Mouse (Mus musculus): ENCODE data around the gene Pkd1l3. TPM values are rescaled to one million over a fixed set of nuclear protein-coding genes. Genes with fewer than 3 reads are reported as not detected.

The Pkd1l3 gene
- polyA plus RNA-seq, 1 experiment from 2014 or later: 0.11 TPM

DNA sequence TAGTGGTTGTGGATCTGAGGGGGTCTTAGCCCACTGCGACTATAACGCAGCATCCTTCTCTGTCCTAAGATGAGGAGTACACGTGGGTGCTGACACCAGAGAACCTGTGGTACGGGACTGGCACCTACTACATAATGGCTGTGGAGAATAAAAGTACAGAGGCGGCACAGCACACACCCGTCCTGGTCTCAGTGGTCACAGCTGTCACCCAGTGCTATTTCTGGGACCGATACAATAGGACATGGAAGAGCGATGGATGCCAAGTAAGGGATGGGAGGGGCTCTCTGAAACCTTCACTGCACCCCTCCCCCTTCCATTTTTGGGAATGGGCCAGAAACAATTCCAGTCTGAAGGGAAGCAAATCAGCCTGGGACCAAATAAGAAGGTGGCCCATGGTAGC is 20.8 kb downstream of the Pkd1l3 start:
- H3K4me2 ChIP-seq (replicated peaks): no peak overlapping the region
- H3K27me3 ChIP-seq: no peaks in the 10 kb centered on the region
- H3K27ac ChIP-seq (replicated peaks): no peak overlapping the region
- 88% methylated on average over 8 of the region's 8 CpGs for WGBS
- H3K9me3 ChIP-seq (replicated peaks): no peaks in the 10 kb centered on the region
- H3K4me3 ChIP-seq (replicated peaks): no peak overlapping the region
- H3K36me3 ChIP-seq: no peaks in the 10 kb centered on the region
- no peaks in the 10 kb centered on the region for H3K4me1 ChIP-seq
- no peak overlapping the region for H3K9ac ChIP-seq
- no peak for ATAC-seq (ENCODE audit: insufficient number of reproducible peaks, low FRiP score, low TSS enrichment, low read depth)

DNA sequence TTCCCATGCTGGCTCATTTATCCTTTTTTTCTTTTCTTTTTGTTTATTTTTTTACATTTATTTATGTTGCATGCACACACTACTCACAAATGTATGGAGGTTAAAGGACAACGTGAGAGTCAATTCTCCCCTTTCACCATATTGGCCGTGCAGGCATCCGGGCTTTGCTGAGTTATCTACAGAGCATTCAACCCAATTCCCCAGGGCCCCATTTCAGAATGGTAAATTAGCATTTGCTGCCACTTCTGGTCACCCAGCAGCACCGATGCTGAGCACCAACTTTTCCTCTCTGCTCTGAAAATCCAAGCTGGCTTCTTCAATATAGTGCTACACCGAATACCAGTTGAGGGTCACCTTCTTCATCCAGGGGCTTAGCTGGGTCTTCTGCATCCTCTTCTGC is 24.5 kb downstream of the Pkd1l3 start:
- no peaks in the 10 kb centered on the region for H3K9me3 ChIP-seq (replicated peaks)
- H3K27me3 ChIP-seq: no peaks in the 10 kb centered on the region; the same call in 1 of the 2 replicates
- H3K4me2 ChIP-seq (replicated peaks): no peak overlapping the region
- no peaks in the 10 kb centered on the region for H3K36me3 ChIP-seq
- ATAC-seq (ENCODE audit: insufficient number of reproducible peaks, low FRiP score, low TSS enrichment, low read depth): no peak
- no peaks in the 10 kb centered on the region for H3K4me1 ChIP-seq
- H3K9ac ChIP-seq: no peak overlapping the region
- H3K4me3 ChIP-seq (replicated peaks): no peak overlapping the region
- no peak overlapping the region for H3K27ac ChIP-seq (replicated peaks)
- WGBS: 84% methylated on average over 5 of the region's 5 CpGs

DNA sequence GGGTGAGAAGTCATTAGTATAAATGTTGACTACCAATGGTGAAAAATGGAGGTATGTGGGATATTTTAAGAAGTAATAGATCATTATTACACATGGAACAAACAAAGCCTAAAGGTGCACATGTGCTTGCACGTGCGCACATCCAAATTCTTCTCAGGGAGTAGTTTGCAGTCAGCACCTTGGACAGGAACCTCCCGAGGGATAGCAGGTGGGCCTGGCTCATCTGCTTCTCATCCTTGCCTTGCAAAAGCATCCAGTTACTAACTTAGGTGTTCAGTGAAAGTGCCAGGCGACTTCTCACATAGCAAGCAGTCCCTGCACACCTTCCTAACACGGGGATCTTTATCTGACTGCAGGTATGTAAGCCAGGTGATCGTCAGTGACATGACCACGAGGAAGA is 26.1 kb downstream of the Pkd1l3 start:
- no peak for ATAC-seq (ENCODE audit: insufficient number of reproducible peaks, low FRiP score, low TSS enrichment, low read depth)
- H3K4me3 ChIP-seq (replicated peaks): no peak overlapping the region

DNA sequence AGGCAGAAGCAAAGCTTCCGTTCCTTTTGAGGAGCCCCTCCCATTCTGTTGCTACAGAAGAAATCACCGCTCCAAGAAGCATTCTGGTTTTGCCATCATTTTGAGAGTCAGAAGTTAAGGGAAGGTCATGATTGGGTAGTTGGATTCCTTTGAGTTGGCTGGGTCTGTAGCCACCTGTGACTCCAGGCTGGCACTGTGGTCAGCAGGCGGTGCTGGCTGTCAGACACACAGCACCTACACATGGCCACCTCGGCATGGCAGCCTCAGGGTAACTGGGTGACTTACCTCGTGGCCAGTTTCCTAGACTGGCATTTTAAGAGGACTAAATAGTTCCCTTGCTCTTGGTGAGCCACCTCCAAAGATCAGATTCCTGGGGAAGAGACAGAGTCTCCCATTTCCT is 26.9 kb downstream of the Pkd1l3 start:
- Histone ChIP-seq H3K4me3 (replicated peaks) (no peak overlapping the region), H3K4me1 (no peaks in the 10 kb centered on the region), H3K27ac (replicated peaks) (no peak overlapping the region), H3K36me3 (no peaks in the 10 kb centered on the region), H3K9me3 (replicated peaks) (no peaks in the 10 kb centered on the region), H3K4me2 (replicated peaks) (no peak overlapping the region), H3K27me3 (no peaks in the 10 kb centered on the region; the same call in 1 of the 2 replicates), H3K9ac (no peak overlapping the region)
- WGBS: 66% methylated on average over 5 of the region's 5 CpGs
- no peak for ATAC-seq (ENCODE audit: insufficient number of reproducible peaks, low FRiP score, low TSS enrichment, low read depth)

More for the DNA sequence above, 26.1 kb downstream of the Pkd1l3 start:
- WGBS: 52% methylated on average over 7 of the region's 7 CpGs
- Histone ChIP-seq H3K27me3 (no peaks in the 10 kb centered on the region; the same call in 1 of the 2 replicates), H3K9me3 (replicated peaks) (no peaks in the 10 kb centered on the region), H3K27ac (replicated peaks) (no peak overlapping the region), H3K4me1 (no peaks in the 10 kb centered on the region), H3K36me3 (no peaks in the 10 kb centered on the region), H3K4me2 (replicated peaks) (no peak overlapping the region), H3K9ac (no peak overlapping the region)

DNA sequence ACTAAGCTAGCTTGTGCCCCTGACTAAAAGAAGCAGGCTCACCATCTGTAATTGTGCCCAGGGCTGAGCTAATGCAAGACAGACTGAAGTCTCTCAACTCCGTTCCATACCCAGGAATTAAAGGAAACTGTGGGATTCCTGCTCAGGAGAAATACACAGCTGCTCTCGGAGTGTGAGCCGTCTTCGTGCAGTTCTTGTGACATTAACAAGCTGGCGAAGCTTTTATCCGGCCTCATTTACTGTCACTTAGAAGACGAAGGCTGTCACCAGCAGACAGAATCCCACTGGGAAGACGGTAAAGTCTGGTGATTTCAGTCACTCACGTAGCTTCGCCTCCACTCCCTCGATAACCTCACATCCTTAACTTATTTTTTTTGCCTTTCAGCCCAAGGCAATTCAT is 33.0 kb downstream of the Pkd1l3 start:
- 0 out of 2 replicates have a peak, but pooled peaks cover 3% of the 10 kb centered on the region for H3K4me1 ChIP-seq
- no peaks in the 10 kb centered on the region for H3K27me3 ChIP-seq
- H3K9me3 ChIP-seq (replicated peaks): no peaks in the 10 kb centered on the region
- no peak overlapping the region for H3K4me2 ChIP-seq (replicated peaks)
- H3K36me3 ChIP-seq: no peaks in the 10 kb centered on the region
- no peak for ATAC-seq (ENCODE audit: insufficient number of reproducible peaks, low FRiP score, low TSS enrichment, low read depth)
- no peak overlapping the region for H3K4me3 ChIP-seq (replicated peaks)
- 29% methylated on average over 11 of the region's 11 CpGs for WGBS
- no peak overlapping the region for H3K27ac ChIP-seq (replicated peaks)
- no peak overlapping the region for H3K9ac ChIP-seq

DNA sequence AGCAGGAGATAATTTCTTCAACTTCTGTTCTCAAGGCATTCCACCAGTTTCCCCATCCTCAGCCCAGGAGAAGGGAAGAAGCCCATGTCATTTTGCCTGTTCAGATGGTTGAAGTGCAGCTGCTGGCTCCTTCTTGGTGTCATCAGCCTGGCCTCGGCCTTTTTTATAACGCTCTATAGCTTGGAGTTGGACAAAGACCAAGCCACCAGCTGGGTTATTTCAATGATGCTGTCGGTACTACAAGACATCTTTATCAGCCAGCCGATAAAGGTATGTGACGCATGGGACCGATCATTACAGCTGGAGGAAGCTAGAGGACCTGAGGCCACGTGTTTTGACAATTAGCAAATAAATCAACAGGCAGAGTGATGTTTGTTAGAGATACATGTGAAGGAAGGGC is 34.2 kb downstream of the Pkd1l3 start:
- no peaks in the 10 kb centered on the region for H3K36me3 ChIP-seq
- H3K27me3 ChIP-seq: no peaks in the 10 kb centered on the region
- no peak overlapping the region for H3K4me3 ChIP-seq (replicated peaks)
- H3K4me1 ChIP-seq: 0 out of 2 replicates have a peak, but pooled peaks cover 3% of the 10 kb centered on the region
- H3K9ac ChIP-seq: no peak overlapping the region
- H3K4me2 ChIP-seq (replicated peaks): no peak overlapping the region
- H3K9me3 ChIP-seq (replicated peaks): no peaks in the 10 kb centered on the region
- 73% methylated on average over 7 of the region's 7 CpGs for WGBS
- no peak overlapping the region for H3K27ac ChIP-seq (replicated peaks)
- ATAC-seq (ENCODE audit: insufficient number of reproducible peaks, low FRiP score, low TSS enrichment, low read depth): no peak

DNA sequence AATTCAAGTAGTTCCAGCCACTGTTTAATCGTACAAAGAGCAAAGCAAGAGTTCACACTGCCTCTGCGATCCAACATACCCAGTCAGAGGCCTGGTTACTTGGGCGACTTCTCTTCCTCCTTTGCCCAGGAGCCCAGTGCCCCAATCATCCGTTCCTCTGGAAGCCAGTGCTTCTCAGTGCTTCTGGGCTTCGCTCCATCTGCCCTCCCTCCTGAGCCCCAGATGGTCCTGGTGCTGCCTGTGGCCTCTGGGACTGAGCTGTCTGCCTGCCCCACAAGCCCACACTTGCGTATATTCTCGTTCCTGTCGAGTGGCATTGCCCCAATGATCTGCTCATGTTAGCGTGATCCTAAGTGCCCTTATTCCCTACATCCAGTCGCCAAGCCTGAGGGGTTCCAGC is 36.5 kb downstream of the Pkd1l3 start:
- 66% methylated on average over 10 of the region's 10 CpGs for WGBS
- Histone ChIP-seq H3K36me3 (no peaks in the 10 kb centered on the region), H3K27ac (replicated peaks) (no peak overlapping the region), H3K4me3 (replicated peaks) (no peak overlapping the region), H3K9me3 (replicated peaks) (no peaks in the 10 kb centered on the region), H3K27me3 (no peaks in the 10 kb centered on the region), H3K4me2 (replicated peaks) (no peak overlapping the region), H3K9ac (no peak overlapping the region), H3K4me1 (0 out of 2 replicates have a peak, but pooled peaks cover 3% of the 10 kb centered on the region)
- no peak for ATAC-seq (ENCODE audit: insufficient number of reproducible peaks, low FRiP score, low TSS enrichment, low read depth)

DNA sequence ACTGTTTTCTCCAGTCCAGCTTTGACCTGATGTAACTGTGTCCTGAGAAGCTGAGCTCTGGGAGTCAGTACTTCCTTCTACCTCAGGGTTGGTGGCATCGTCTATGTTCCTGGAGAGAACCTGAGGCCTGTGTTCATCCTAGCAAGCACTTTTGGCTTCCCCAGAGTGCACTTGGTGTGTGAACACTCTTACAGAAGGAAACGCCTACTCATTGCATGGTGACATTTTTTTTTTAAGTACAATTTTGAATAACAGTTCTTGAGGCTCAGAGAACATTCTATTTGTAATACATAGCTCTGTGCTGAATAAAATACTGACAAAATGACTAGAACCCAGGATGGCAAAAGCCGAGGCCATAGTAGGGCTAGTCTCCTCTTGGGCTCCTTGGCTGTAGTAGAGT is 42.5 kb downstream of the Pkd1l3 start:
- Histone ChIP-seq H3K27ac (replicated peaks) (no peak overlapping the region), H3K36me3 (no peaks in the 10 kb centered on the region), H3K4me2 (replicated peaks) (no peak overlapping the region), H3K9me3 (replicated peaks) (no peaks in the 10 kb centered on the region), H3K4me3 (replicated peaks) (no peak overlapping the region), H3K4me1 (no peaks in the 10 kb centered on the region), H3K9ac (no peak overlapping the region), H3K27me3 (no peaks in the 10 kb centered on the region)
- no peak for ATAC-seq (ENCODE audit: insufficient number of reproducible peaks, low FRiP score, low TSS enrichment, low read depth)
- WGBS: 87% methylated on average over 3 of the region's 3 CpGs

DNA sequence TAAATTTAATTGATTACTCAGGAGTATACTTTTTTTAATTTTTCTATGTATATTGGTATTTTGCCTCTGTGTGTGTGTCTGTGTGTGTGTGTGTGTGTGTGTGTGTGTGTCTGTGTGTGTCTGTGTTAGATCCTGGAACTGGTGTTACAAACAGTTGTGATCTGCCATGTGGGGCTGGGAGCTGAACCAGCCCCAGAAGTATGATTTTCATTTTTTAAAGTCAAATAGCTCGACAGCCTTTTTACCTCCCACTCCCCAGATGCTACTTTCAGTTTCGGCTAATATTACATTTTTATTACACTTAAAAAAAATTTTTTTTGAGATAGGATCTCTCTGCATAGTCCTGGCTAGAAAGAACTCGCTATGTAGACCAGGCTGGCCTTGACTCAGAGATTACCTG is 48.0 kb downstream of the Pkd1l3 start:
- Histone ChIP-seq H3K9me3 (replicated peaks) (no peaks in the 10 kb centered on the region), H3K36me3 (0 out of 2 replicates have a peak, but pooled peaks cover 5% of the 10 kb centered on the region), H3K4me3 (replicated peaks) (no peak overlapping the region), H3K9ac (no peak overlapping the region), H3K27ac (replicated peaks) (no peak overlapping the region), H3K4me2 (replicated peaks) (no peak overlapping the region), H3K27me3 (no peaks in the 10 kb centered on the region), H3K4me1 (no peaks in the 10 kb centered on the region)
- WGBS: 71% methylated on average over 3 of the region's 3 CpGs
- ATAC-seq (ENCODE audit: insufficient number of reproducible peaks, low FRiP score, low TSS enrichment, low read depth): no peak

DNA sequence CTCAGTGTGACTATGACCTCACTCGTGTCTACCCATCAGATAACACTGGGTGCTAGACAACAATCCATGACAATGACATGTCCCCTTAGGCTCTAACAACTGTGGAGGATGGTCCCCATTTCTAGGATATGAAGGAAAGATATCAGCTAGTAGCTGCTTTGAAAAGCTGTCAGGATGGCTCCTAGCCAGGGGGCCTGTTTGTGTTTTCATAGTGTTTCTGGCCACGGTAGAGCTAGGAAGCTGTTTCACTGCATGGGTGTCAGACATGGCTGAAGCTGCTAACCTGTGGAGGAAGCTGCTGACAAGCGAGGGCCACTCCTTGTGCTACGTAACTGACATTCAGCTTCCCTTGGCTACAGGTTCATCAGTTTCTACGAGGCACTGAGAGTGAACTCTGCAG is 52.3 kb downstream of the Pkd1l3 start:
- no peaks in the 10 kb centered on the region for H3K9me3 ChIP-seq (replicated peaks)
- no peaks in the 10 kb centered on the region for H3K27me3 ChIP-seq
- H3K4me1 ChIP-seq: no peaks in the 10 kb centered on the region
- no peak overlapping the region for H3K9ac ChIP-seq
- H3K4me2 ChIP-seq (replicated peaks): no peak overlapping the region
- no peak overlapping the region for H3K4me3 ChIP-seq (replicated peaks)
- 75% methylated on average over 5 of the region's 5 CpGs for WGBS
- H3K36me3 ChIP-seq: peaks cover 41% of the 10 kb centered on the region
- ATAC-seq (ENCODE audit: insufficient number of reproducible peaks, low FRiP score, low TSS enrichment, low read depth): no peak; the same call in 1 of the 2 replicates
- H3K27ac ChIP-seq (replicated peaks): no peak overlapping the region

DNA sequence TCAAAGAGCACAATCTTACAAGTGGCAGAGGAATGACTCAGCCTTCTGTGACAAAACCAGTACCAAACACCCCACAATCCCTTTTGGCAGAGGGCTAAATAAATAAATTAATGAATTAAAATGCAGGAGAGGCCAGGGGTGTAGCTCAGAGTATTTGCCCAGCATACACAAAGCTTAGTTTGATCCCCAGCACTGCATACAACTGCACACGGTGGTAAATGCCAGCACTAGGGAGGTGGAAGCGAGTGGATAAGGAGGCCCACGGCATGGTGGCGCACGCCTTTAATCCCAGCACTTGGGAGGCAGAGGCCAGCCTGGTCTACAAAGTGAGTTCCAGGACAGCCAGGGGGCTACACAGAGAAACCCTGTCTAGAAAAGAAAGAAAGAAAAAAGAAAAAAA is 58.3 kb downstream of the Pkd1l3 start:
- H3K27ac ChIP-seq (replicated peaks): no peak overlapping the region
- H3K4me3 ChIP-seq (replicated peaks): no peak overlapping the region
- H3K4me2 ChIP-seq (replicated peaks): no peak overlapping the region
- 88% methylated on average over 5 of the region's 5 CpGs for WGBS
- no peaks in the 10 kb centered on the region for H3K4me1 ChIP-seq
- ATAC-seq (ENCODE audit: insufficient number of reproducible peaks, low FRiP score, low TSS enrichment, low read depth): no peak
- no peak overlapping the region for H3K9ac ChIP-seq
- H3K36me3 ChIP-seq: peaks cover 93% of the 10 kb centered on the region
- H3K9me3 ChIP-seq (replicated peaks): no peaks in the 10 kb centered on the region
- no peaks in the 10 kb centered on the region for H3K27me3 ChIP-seq

DNA sequence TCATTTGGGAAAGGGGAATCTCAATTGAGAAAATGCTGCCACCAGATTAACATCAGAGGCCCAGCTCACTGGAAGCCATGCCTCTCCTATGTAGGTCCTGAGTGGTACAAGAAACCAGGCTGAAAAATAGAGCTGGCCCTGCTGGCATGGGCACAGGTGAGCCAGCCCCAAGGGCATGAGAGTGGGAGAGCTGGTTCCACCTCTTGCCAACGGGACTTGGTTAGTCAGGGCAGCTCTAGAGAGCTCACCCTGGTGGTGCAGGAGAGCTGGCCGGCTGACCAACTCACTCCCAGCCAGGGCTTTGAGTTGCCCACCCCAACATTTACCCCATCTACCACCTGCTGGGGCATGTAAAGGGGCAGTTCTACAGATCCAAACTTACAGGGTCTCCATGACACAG is 59.3 kb downstream of the Pkd1l3 start:
- Histone ChIP-seq H3K4me1 (no peaks in the 10 kb centered on the region), H3K4me2 (replicated peaks) (no peak overlapping the region), H3K27me3 (no peaks in the 10 kb centered on the region), H3K27ac (replicated peaks) (no peak overlapping the region), H3K36me3 (peaks cover 97% of the 10 kb centered on the region), H3K9ac (no peak overlapping the region), H3K4me3 (replicated peaks) (no peak overlapping the region), H3K9me3 (replicated peaks) (no peaks in the 10 kb centered on the region)
- 65% methylated on average over 2 of the region's 2 CpGs for WGBS
- no peak for ATAC-seq (ENCODE audit: insufficient number of reproducible peaks, low FRiP score, low TSS enrichment, low read depth)

Measured in embryonic facial prominence, embryonic 15.5 days (tissue).